Mouse (Mus musculus): ENCODE results near the gene Tnrc6b. TPM values are rescaled to one million over a fixed set of nuclear protein-coding genes. Genes with fewer than 3 reads are reported as not detected.

Tnrc6b gene
- polyA plus RNA-seq, 1 experiment from 2014 or later, result 15.4 TPM

DNA sequence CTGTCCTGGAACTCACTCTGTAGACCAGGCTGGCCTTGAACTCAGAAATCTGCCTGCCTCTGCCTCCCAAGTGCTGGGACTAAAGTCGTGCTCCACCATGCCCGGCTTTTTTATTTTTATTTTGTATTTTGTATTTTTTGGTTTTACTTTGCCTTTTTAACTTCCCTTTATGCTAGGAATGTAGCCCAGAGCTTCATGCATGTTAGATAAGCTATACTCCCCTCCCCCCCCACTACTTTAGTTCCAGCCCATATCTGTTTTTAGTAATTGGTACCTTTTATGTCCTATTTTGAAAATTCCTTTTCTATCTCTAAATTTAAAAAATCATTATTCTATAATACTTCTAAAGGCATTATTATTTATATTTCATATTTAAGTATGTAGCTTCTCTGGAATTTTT, 27.1 kb downstream of the Tnrc6b start:
- Histone ChIP-seq H3K4me2 (ENCODE audit: low read length) (no peak overlapping the region), H3K4me3 (ENCODE audit: control insufficient read depth in 1 of 2, insufficient read depth in 1 of 2, low read depth in 1 of 2, low read length in 2 of 2) (no peak overlapping the region), H3K27me3 (ENCODE audit: control insufficient read depth, insufficient read depth, low read length) (no peaks in the 10 kb centered on the region), H3K9me3 (ENCODE audit: control insufficient read depth, low read length) (no peaks in the 10 kb centered on the region), H3K27ac (replicated peaks in 1 of 2; ENCODE audit: control insufficient read depth in 1 of 2, insufficient read depth in 1 of 2, low read depth in 2 of 2, low read length in 2 of 2) (no peak overlapping the region), H3K4me1 (ENCODE audit: control insufficient read depth in 2 of 2, insufficient read depth in 2 of 2, low read length in 2 of 2) (no peaks in the 10 kb centered on the region), H3K9ac (ENCODE audit: low read length) (no peak overlapping the region), H3K36me3 (ENCODE audit: control insufficient read depth, insufficient read depth, low read length) (no peaks in the 10 kb centered on the region)
- WGBS, result 95% methylated on average over 2 of the region's 2 CpGs
- no peak for ATAC-seq (ENCODE audit: insufficient number of reproducible peaks, insufficient read depth, low FRiP score, low read depth)

DNA sequence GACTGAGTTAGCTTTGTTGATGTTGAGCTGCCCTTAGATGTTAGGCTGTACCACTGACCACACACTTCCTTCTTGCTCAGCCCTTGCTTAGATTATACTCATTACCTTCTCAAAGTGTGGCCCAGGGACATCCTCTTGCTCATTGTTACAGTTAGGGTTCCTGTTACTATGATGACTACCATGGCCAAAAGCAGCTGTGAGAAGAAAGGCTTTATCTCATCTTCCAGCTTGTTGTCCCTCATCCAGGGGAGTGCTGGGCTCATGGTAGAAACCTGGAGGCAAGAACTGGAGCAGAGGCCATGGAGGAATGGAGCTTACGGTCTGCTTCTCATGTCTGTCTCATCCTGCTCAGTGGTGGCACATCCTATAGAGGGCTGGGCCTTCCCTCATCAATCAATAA, 28.9 kb downstream of the Tnrc6b start:
- no peaks in the 10 kb centered on the region for H3K9me3 ChIP-seq (ENCODE audit: control insufficient read depth, low read length)
- H3K36me3 ChIP-seq (ENCODE audit: control insufficient read depth, insufficient read depth, low read length), result no peaks in the 10 kb centered on the region
- H3K4me1 ChIP-seq (ENCODE audit: control insufficient read depth in 2 of 2, insufficient read depth in 2 of 2, low read length in 2 of 2), result peaks cover 0 to 2% of the 10 kb centered on the region in 2 experiments; a peak in 1 of 4 replicates
- H3K9ac ChIP-seq (ENCODE audit: low read length), result no peak overlapping the region
- 76% methylated on average over 1 of the region's 1 CpGs for WGBS
- ATAC-seq (ENCODE audit: insufficient number of reproducible peaks, insufficient read depth, low FRiP score, low read depth), result no peak
- H3K27me3 ChIP-seq (ENCODE audit: control insufficient read depth, insufficient read depth, low read length), result no peaks in the 10 kb centered on the region
- no peak overlapping the region for H3K4me2 ChIP-seq (ENCODE audit: low read length)
- no peak overlapping the region for H3K4me3 ChIP-seq (ENCODE audit: control insufficient read depth in 1 of 2, insufficient read depth in 1 of 2, low read depth in 1 of 2, low read length in 2 of 2)
- H3K27ac ChIP-seq (replicated peaks in 1 of 2; ENCODE audit: control insufficient read depth in 1 of 2, insufficient read depth in 1 of 2, low read depth in 2 of 2, low read length in 2 of 2), result no peak overlapping the region

GRCm38 (mm10) chr15:80741836-80742235, 30.7 kb downstream of the Tnrc6b start:
- ATAC-seq (ENCODE audit: insufficient number of reproducible peaks, insufficient read depth, low FRiP score, low read depth), result no peak
- H3K36me3 ChIP-seq (ENCODE audit: control insufficient read depth, insufficient read depth, low read length), result no peaks in the 10 kb centered on the region
- no peak overlapping the region for H3K9ac ChIP-seq (ENCODE audit: low read length)
- peaks cover 0 to 2% of the 10 kb centered on the region in 2 experiments; a peak in 1 of 4 replicates for H3K4me1 ChIP-seq (ENCODE audit: control insufficient read depth in 2 of 2, insufficient read depth in 2 of 2, low read length in 2 of 2)
- 69% methylated on average over 1 of the region's 1 CpGs for WGBS
- no peak overlapping the region for H3K27ac ChIP-seq (replicated peaks in 1 of 2; ENCODE audit: control insufficient read depth in 1 of 2, insufficient read depth in 1 of 2, low read depth in 2 of 2, low read length in 2 of 2)
- no peaks in the 10 kb centered on the region for H3K27me3 ChIP-seq (ENCODE audit: control insufficient read depth, insufficient read depth, low read length)
- H3K9me3 ChIP-seq (ENCODE audit: control insufficient read depth, low read length), result no peaks in the 10 kb centered on the region
- H3K4me3 ChIP-seq (ENCODE audit: control insufficient read depth in 1 of 2, insufficient read depth in 1 of 2, low read depth in 1 of 2, low read length in 2 of 2), result no peak overlapping the region
- H3K4me2 ChIP-seq (ENCODE audit: low read length), result no peak overlapping the region

DNA sequence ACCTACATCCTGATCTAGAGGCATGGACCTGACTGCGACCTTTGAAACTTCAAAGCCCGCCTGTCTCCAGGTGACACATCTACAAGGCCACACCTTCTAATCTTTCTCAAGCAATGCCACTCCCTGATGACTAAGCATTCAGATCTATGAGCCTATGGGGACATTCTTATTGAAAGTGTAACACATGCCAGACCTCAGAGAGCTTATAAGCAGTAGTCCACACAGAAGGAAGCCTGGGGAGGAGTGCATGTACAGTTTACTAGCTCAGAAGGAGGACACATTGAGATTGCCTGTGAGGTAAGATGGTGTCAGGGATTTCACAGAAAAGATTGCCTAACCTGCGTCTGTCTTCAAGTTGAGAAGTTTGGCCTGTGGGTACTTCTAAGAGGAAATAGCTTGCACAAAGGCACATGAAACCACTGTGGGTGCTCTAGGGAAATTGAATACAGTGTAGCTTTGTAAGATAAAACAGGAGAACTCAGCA, 31.9 kb downstream of the Tnrc6b start:
- Histone ChIP-seq H3K4me2 (ENCODE audit: low read length) (no peak overlapping the region), H3K27ac (replicated peaks in 1 of 2; ENCODE audit: control insufficient read depth in 1 of 2, insufficient read depth in 1 of 2, low read depth in 2 of 2, low read length in 2 of 2) (no peak overlapping the region), H3K4me3 (ENCODE audit: control insufficient read depth in 1 of 2, insufficient read depth in 1 of 2, low read depth in 1 of 2, low read length in 2 of 2) (no peak overlapping the region), H3K4me1 (ENCODE audit: control insufficient read depth in 2 of 2, insufficient read depth in 2 of 2, low read length in 2 of 2) (peaks cover 0 to 2% of the 10 kb centered on the region in 2 experiments; a peak in 1 of 4 replicates), H3K9ac (ENCODE audit: low read length) (no peak overlapping the region), H3K9me3 (ENCODE audit: control insufficient read depth, low read length) (no peaks in the 10 kb centered on the region), H3K36me3 (ENCODE audit: control insufficient read depth, insufficient read depth, low read length) (no peaks in the 10 kb centered on the region), H3K27me3 (ENCODE audit: control insufficient read depth, insufficient read depth, low read length) (no peaks in the 10 kb centered on the region)
- no peak for ATAC-seq (ENCODE audit: insufficient number of reproducible peaks, insufficient read depth, low FRiP score, low read depth)
- WGBS, result 85% methylated on average over 3 of the region's 3 CpGs

GRCm38 (mm10) chr15:80743606-80744005, 32.5 kb downstream of the Tnrc6b start:
- H3K27ac ChIP-seq (replicated peaks in 1 of 2; ENCODE audit: control insufficient read depth in 1 of 2, insufficient read depth in 1 of 2, low read depth in 2 of 2, low read length in 2 of 2), result no peak overlapping the region
- H3K4me2 ChIP-seq (ENCODE audit: low read length), result no peak overlapping the region
- H3K9ac ChIP-seq (ENCODE audit: low read length), result no peak overlapping the region
- no peaks in the 10 kb centered on the region for H3K27me3 ChIP-seq (ENCODE audit: control insufficient read depth, insufficient read depth, low read length)
- H3K36me3 ChIP-seq (ENCODE audit: control insufficient read depth, insufficient read depth, low read length), result no peaks in the 10 kb centered on the region
- H3K4me1 ChIP-seq (ENCODE audit: control insufficient read depth in 2 of 2, insufficient read depth in 2 of 2, low read length in 2 of 2), result peaks cover 0 to 2% of the 10 kb centered on the region in 2 experiments; a peak in 1 of 4 replicates
- H3K4me3 ChIP-seq (ENCODE audit: control insufficient read depth in 1 of 2, insufficient read depth in 1 of 2, low read depth in 1 of 2, low read length in 2 of 2), result no peak overlapping the region
- 82% methylated on average over 7 of the region's 7 CpGs for WGBS
- ATAC-seq (ENCODE audit: insufficient number of reproducible peaks, insufficient read depth, low FRiP score, low read depth), result no peak
- H3K9me3 ChIP-seq (ENCODE audit: control insufficient read depth, low read length), result no peaks in the 10 kb centered on the region

- no peaks in the 10 kb centered on the region for H3K36me3 ChIP-seq (ENCODE audit: control insufficient read depth, insufficient read depth, low read length)
- no peaks in the 10 kb centered on the region for H3K9me3 ChIP-seq (ENCODE audit: control insufficient read depth, low read length)
- H3K4me1 ChIP-seq (ENCODE audit: control insufficient read depth in 2 of 2, insufficient read depth in 2 of 2, low read length in 2 of 2), result peaks cover 0 to 2% of the 10 kb centered on the region in 2 experiments; a peak in 1 of 4 replicates
- WGBS, result 67% methylated on average over 3 of the region's 3 CpGs
- no peaks in the 10 kb centered on the region for H3K27me3 ChIP-seq (ENCODE audit: control insufficient read depth, insufficient read depth, low read length)
- no peak overlapping the region for H3K9ac ChIP-seq (ENCODE audit: low read length)
- no peak overlapping the region for H3K27ac ChIP-seq (replicated peaks in 1 of 2; ENCODE audit: control insufficient read depth in 1 of 2, insufficient read depth in 1 of 2, low read depth in 2 of 2, low read length in 2 of 2)
- no peak overlapping the region for H3K4me2 ChIP-seq (ENCODE audit: low read length)
- no peak overlapping the region for H3K4me3 ChIP-seq (ENCODE audit: control insufficient read depth in 1 of 2, insufficient read depth in 1 of 2, low read depth in 1 of 2, low read length in 2 of 2)
- ATAC-seq (ENCODE audit: insufficient number of reproducible peaks, insufficient read depth, low FRiP score, low read depth), result no peak
Measured at GRCm38 (mm10) chr15:80744667-80745422, 33.7 kb downstream of the Tnrc6b start.

- no peak overlapping the region for H3K4me2 ChIP-seq (ENCODE audit: low read length)
- H3K4me1 ChIP-seq (ENCODE audit: control insufficient read depth in 2 of 2, insufficient read depth in 2 of 2, low read length in 2 of 2), result no peaks in the 10 kb centered on the region
- H3K9me3 ChIP-seq (ENCODE audit: control insufficient read depth, low read length), result no peaks in the 10 kb centered on the region
- ATAC-seq (ENCODE audit: insufficient number of reproducible peaks, insufficient read depth, low FRiP score, low read depth), result no peak
- H3K36me3 ChIP-seq (ENCODE audit: control insufficient read depth, insufficient read depth, low read length), result no peaks in the 10 kb centered on the region
- no peak overlapping the region for H3K9ac ChIP-seq (ENCODE audit: low read length)
- H3K27ac ChIP-seq (replicated peaks in 1 of 2; ENCODE audit: control insufficient read depth in 1 of 2, insufficient read depth in 1 of 2, low read depth in 2 of 2, low read length in 2 of 2), result no peak overlapping the region
- 22% methylated on average over 5 of the region's 5 CpGs for WGBS
- H3K27me3 ChIP-seq (ENCODE audit: control insufficient read depth, insufficient read depth, low read length), result no peaks in the 10 kb centered on the region
- no peak overlapping the region for H3K4me3 ChIP-seq (ENCODE audit: control insufficient read depth in 1 of 2, insufficient read depth in 1 of 2, low read depth in 1 of 2, low read length in 2 of 2)
Measured at GRCm38 (mm10) chr15:80748979-80749378, 37.9 kb downstream of the Tnrc6b start.

GRCm38 (mm10) chr15:80753351-80753750, 42.2 kb downstream of the Tnrc6b start:
- WGBS, result 55% methylated on average over 6 of the region's 6 CpGs
- Histone ChIP-seq H3K4me3 (ENCODE audit: control insufficient read depth in 1 of 2, insufficient read depth in 1 of 2, low read depth in 1 of 2, low read length in 2 of 2) (no peak overlapping the region), H3K4me2 (ENCODE audit: low read length) (no peak overlapping the region), H3K27ac (replicated peaks in 1 of 2; ENCODE audit: control insufficient read depth in 1 of 2, insufficient read depth in 1 of 2, low read depth in 2 of 2, low read length in 2 of 2) (no peak overlapping the region), H3K4me1 (ENCODE audit: control insufficient read depth in 2 of 2, insufficient read depth in 2 of 2, low read length in 2 of 2) (no peaks in the 10 kb centered on the region), H3K36me3 (ENCODE audit: control insufficient read depth, insufficient read depth, low read length) (no peaks in the 10 kb centered on the region), H3K27me3 (ENCODE audit: control insufficient read depth, insufficient read depth, low read length) (no peaks in the 10 kb centered on the region), H3K9ac (ENCODE audit: low read length) (no peak overlapping the region), H3K9me3 (ENCODE audit: control insufficient read depth, low read length) (no peaks in the 10 kb centered on the region)
- no peak for ATAC-seq (ENCODE audit: insufficient number of reproducible peaks, insufficient read depth, low FRiP score, low read depth)

All from heart, embryonic 14.5 days (tissue).